Mouse (Mus musculus) stomach, embryonic 14.5 days (tissue): Measurements from ENCODE around the gene Csnk1g1. TPM values are rescaled to one million over a fixed set of nuclear protein-coding genes. Genes with fewer than 3 reads are reported as not detected.

Source experiments
- ATAC-seq: fragments of 200-750 bp; cut with Nextera tagmentation; 2 replicates; pipeline ENCODE4 v1.8.0; 2017; ENCODE audit warnings: low read depth, moderate TSS enrichment; ENCODE audit not compliant: insufficient number of reproducible peaks, insufficient read depth, low FRiP score
- H3K27ac ChIP-seq: fragments of 300-500 bp; sonication (generic); 2 replicates; pipeline ENCODE4 v1.5.1; 2014; ENCODE audit warnings: mild to moderate bottlenecking, low read length, moderate library complexity, mixed read lengths
- H3K27me3 ChIP-seq: fragments of 300-500 bp; sonication (generic); 2 replicates; pipeline ENCODE4 v1.6.1; 2014; ENCODE audit warnings: low read length, control low read depth, mixed read lengths; ENCODE audit not compliant: control insufficient read depth, insufficient read depth
- H3K36me3 ChIP-seq: fragments of 300-500 bp; sonication (generic); 2 replicates; pipeline ENCODE4 v1.6.1; 2014; ENCODE audit warnings: mild to moderate bottlenecking, control low read depth, low read length, moderate library complexity, mixed read lengths; ENCODE audit not compliant: control insufficient read depth, insufficient read depth
- H3K4me1 ChIP-seq: fragments of 300-500 bp; sonication (generic); 2 replicates; pipeline ENCODE4 v1.6.1; 2014; ENCODE audit warnings: low read length, control low read depth, mixed read lengths; ENCODE audit not compliant: control insufficient read depth, insufficient read depth
- H3K4me2 ChIP-seq: fragments of 300-500 bp; sonication (generic); replicated peaks from 2 replicates; pipeline ENCODE4 v1.6.1; 2014; ENCODE audit warnings: low read depth, low read length, control low read depth
- H3K4me3 ChIP-seq: fragments of 300-500 bp; sonication (generic); 2 replicates; pipeline ENCODE4 v1.5.1; 2014; ENCODE audit warnings: low read depth, low read length, control low read depth
- H3K9ac ChIP-seq: fragments of 300-500 bp; sonication (generic); replicated peaks from 2 replicates; pipeline ENCODE4 v1.6.1; 2014; ENCODE audit warnings: low read depth, mild to moderate bottlenecking, control low read depth, low read length, moderate library complexity, mixed read lengths
- H3K9me3 ChIP-seq: fragments of 300-500 bp; sonication (generic); 2 replicates; pipeline ENCODE4 v1.6.1; 2016; ENCODE audit warnings: low read depth, low read length, control low read depth; ENCODE audit not compliant: control insufficient read depth
- WGBS: fragments of 180-500 bp; shearing (Covaris S2); extraction: QIAGEN DNeasy Blood & Tissue Kit; methylation state at CpG from one replicate; pipeline ENCODE4 v1.1.7; 2014; 5-methylcytosine and 5-hydroxymethylcytosine counted together
- polyA plus RNA-seq: library from polyadenylated mRNA; unstranded; fragments of >200 nt; fragmentation: Nextera tagmentation; extraction: Ambion mirVana; gene quantifications from 2 replicates; pipeline ENCODE4 v1.2.1, GENCODE M21; 2014

Gene Csnk1g1
- polyA plus RNA-seq, 1 experiment from 2014 or later: 25.3 TPM

- Histone ChIP-seq H3K36me3 (no peaks in the 10 kb centered on the region), H3K9ac (no peak overlapping the region), H3K27me3 (no peaks in the 10 kb centered on the region), H3K9me3 (no peaks in the 10 kb centered on the region), H3K4me3 (no peak overlapping the region), H3K4me1 (peaks cover 6% of the 10 kb centered on the region; the same call in 1 of the 2 replicates), H3K27ac (no peak overlapping the region), H3K4me2 (no peak overlapping the region)
- ATAC-seq: no peak
- 81% methylated on average over 3 of the region's 3 CpGs for WGBS
These were observed 172.2 kb downstream of the Csnk1g1 start for GRCm38 (mm10) chr9:66080804-66081459.

- Histone ChIP-seq H3K4me1 (peaks cover 6% of the 10 kb centered on the region; the same call in 1 of the 2 replicates), H3K27ac (no peak overlapping the region), H3K9me3 (no peaks in the 10 kb centered on the region), H3K36me3 (no peaks in the 10 kb centered on the region; the same call in 1 of the 2 replicates), H3K27me3 (no peaks in the 10 kb centered on the region), H3K9ac (no peak overlapping the region), H3K4me3 (no peak overlapping the region), H3K4me2 (no peak overlapping the region)
- 78% methylated on average over 4 of the region's 4 CpGs for WGBS
- no peak for ATAC-seq
These were observed 173.3 kb downstream of the Csnk1g1 start for GRCm38 (mm10) chr9:66081999-66082398.

DNA sequence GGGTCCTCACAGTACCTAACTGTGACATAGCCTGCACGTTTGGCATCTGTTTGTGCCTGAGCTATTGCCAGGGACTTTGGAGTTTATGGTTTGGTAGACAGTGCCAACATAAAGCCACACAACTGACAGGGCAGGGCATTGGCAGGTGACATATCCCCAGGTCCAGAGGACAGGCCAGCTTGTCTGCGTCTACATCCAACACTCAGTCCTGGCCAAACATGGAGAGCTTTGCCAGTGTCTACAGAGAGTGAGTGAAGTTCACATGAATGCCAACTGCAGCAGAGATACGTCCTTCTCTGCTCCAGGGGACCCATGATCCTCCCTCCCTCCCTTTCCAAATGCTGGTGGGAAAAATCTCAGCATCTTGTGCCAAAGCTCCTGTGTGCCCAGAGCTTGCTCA lies 175.4 kb downstream of the Csnk1g1 start:
- Histone ChIP-seq H3K4me2 (no peak overlapping the region), H3K36me3 (peaks cover 21% of the 10 kb centered on the region), H3K9ac (no peak overlapping the region), H3K9me3 (no peaks in the 10 kb centered on the region), H3K4me3 (no peak overlapping the region), H3K27me3 (no peaks in the 10 kb centered on the region), H3K27ac (no peak overlapping the region), H3K4me1 (no peaks in the 10 kb centered on the region)
- WGBS: 91% methylated on average over 3 of the region's 3 CpGs
- no peak for ATAC-seq

GRCm38 (mm10) chr9:66087062-66087461 lies 178.3 kb downstream of the Csnk1g1 start:
- H3K4me1 ChIP-seq: 0 out of 2 replicates have a peak, but pooled peaks cover under 1% of the 10 kb centered on the region
- H3K27ac ChIP-seq: no peak overlapping the region
- no peak overlapping the region for H3K4me3 ChIP-seq
- no peak overlapping the region for H3K9ac ChIP-seq
- no peaks in the 10 kb centered on the region for H3K9me3 ChIP-seq
- peaks cover 35% of the 10 kb centered on the region for H3K36me3 ChIP-seq
- no peak for ATAC-seq
- no peaks in the 10 kb centered on the region for H3K27me3 ChIP-seq
- H3K4me2 ChIP-seq: no peak overlapping the region
- WGBS: 94% methylated on average over 7 of the region's 7 CpGs

DNA sequence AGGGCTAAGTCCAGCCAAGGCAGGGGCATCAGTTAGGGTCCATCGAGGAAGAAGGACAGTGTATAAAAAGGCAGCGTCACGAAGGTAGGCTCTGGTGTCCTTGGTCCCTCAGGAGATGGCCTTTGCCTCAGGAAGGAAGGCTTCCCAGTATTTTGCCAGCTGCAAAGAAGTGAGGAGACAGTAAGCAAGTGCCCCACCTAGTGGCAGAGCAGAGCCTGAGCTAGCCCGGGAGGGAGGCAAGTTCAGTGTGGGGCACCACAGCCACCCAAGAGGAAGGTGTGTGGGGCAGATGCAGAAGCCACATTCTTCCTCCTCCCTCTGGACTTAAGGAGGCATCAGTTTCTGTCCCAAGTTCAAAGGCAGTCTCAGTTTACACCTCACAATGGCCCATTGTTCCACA lies 179.7 kb downstream of the Csnk1g1 start:
- Histone ChIP-seq H3K27me3 (no peaks in the 10 kb centered on the region), H3K36me3 (peaks cover 49% of the 10 kb centered on the region), H3K4me2 (no peak overlapping the region), H3K27ac (no peak overlapping the region), H3K4me1 (peaks cover 6% of the 10 kb centered on the region; the same call in 1 of the 2 replicates), H3K4me3 (no peak overlapping the region), H3K9me3 (no peaks in the 10 kb centered on the region), H3K9ac (no peak overlapping the region)
- ATAC-seq: no peak; the same call in 1 of the 2 replicates
- WGBS: 57% methylated on average over 4 of the region's 4 CpGs

- no peaks in the 10 kb centered on the region for H3K9me3 ChIP-seq
- no peak overlapping the region for H3K4me3 ChIP-seq
- peaks cover 6% of the 10 kb centered on the region; the same call in 1 of the 2 replicates for H3K4me1 ChIP-seq
- no peak overlapping the region for H3K9ac ChIP-seq
- no peak for ATAC-seq
- 81% methylated on average over 13 of the region's 13 CpGs for WGBS
- peak overlapping the region; percentile 33; the same call in 1 of the 2 replicates for H3K27ac ChIP-seq
- H3K36me3 ChIP-seq: peaks cover 67% of the 10 kb centered on the region
- no peaks in the 10 kb centered on the region for H3K27me3 ChIP-seq
- no peak overlapping the region for H3K4me2 ChIP-seq
These were observed 182.0 kb downstream of the Csnk1g1 start for GRCm38 (mm10) chr9:66090593-66091244.

- ATAC-seq: no peak
- Histone ChIP-seq H3K4me2 (no peak overlapping the region), H3K27me3 (no peaks in the 10 kb centered on the region), H3K4me1 (peaks cover 6% of the 10 kb centered on the region; the same call in 1 of the 2 replicates), H3K9ac (no peak overlapping the region), H3K9me3 (no peaks in the 10 kb centered on the region), H3K27ac (peak overlapping the region; percentile 28; the same call in 1 of the 2 replicates), H3K36me3 (peaks cover 72% of the 10 kb centered on the region), H3K4me3 (no peak overlapping the region)
- 31% methylated on average over 6 of the region's 6 CpGs for WGBS
These were observed 182.9 kb downstream of the Csnk1g1 start for GRCm38 (mm10) chr9:66091327-66092231.

GRCm38 (mm10) chr9:66092664-66093063 lies 183.9 kb downstream of the Csnk1g1 start:
- H3K36me3 ChIP-seq: peaks cover 73% of the 10 kb centered on the region
- H3K4me3 ChIP-seq: no peak overlapping the region
- 59% methylated on average over 2 of the region's 2 CpGs for WGBS
- H3K9ac ChIP-seq: no peak overlapping the region
- H3K9me3 ChIP-seq: no peaks in the 10 kb centered on the region
- H3K4me2 ChIP-seq: no peak overlapping the region
- no peak for ATAC-seq
- peaks cover 6% of the 10 kb centered on the region; the same call in 1 of the 2 replicates for H3K4me1 ChIP-seq
- H3K27ac ChIP-seq: no peak overlapping the region; the same call in 1 of the 2 replicates
- no peaks in the 10 kb centered on the region for H3K27me3 ChIP-seq
